Mouse (Mus musculus) G1E (cell line): ENCODE results near the gene Slc25a43. TPM values are rescaled to one million over a fixed set of nuclear protein-coding genes. Genes with fewer than 3 reads are reported as not detected.

Experiments used
- ATAC-seq: 2 replicates; pipeline ENCODE4 v1.8.0; 2016; ENCODE audit warnings: mild to moderate bottlenecking; ENCODE audit not compliant: insufficient number of reproducible peaks, poor library complexity, low FRiP score, severe bottlenecking; ENCODE audit errors: extremely low read depth
- DNase-seq: peaks from one replicate; pipeline ENCODE4 v3.0.0; 2012; ENCODE audit warnings: low spot score
- H3K27me3 ChIP-seq: 2 replicates; pipeline ENCODE4 v1.6.1; 2012; ENCODE audit warnings: mild to moderate bottlenecking, low read length, inconsistent platforms; ENCODE audit not compliant: insufficient read depth
- H3K36me3 ChIP-seq: replicated peaks from 2 replicates; pipeline ENCODE3; 2012; ENCODE audit warnings: mild to moderate bottlenecking, inconsistent platforms
- H3K4me1 ChIP-seq: 2 replicates; pipeline ENCODE4 v1.6.1; 2012; ENCODE audit warnings: low read depth, low read length, inconsistent platforms, mixed read lengths; ENCODE audit not compliant: insufficient read depth
- H3K4me3 ChIP-seq: 2 replicates; pipeline ENCODE4 v1.5.1; 2012; ENCODE audit warnings: low read depth, mild to moderate bottlenecking, inconsistent platforms, low read length, moderate library complexity, mixed read lengths
- H3K9me3 ChIP-seq: replicated peaks from 2 replicates; pipeline ENCODE4 v1.6.1; 2012; ENCODE audit warnings: inconsistent platforms
- CTCF ChIP-seq: IDR thresholded peaks from 2 replicates; pipeline ENCODE4 v1.5.1; 2012; ENCODE audit warnings: low read depth, low read length, inconsistent platforms, mixed read lengths
- GATA1 ChIP-seq: IDR thresholded peaks from 2 replicates; pipeline ENCODE4 v1.6.1; 2012; ENCODE audit warnings: borderline replicate concordance, low read length, inconsistent platforms, mixed read lengths
- GATA2 ChIP-seq: IDR thresholded peaks from 2 replicates; pipeline ENCODE4 v1.6.1; 2012; ENCODE audit warnings: low read depth, low read length, inconsistent platforms, borderline replicate concordance
- POLR2AphosphoS5 ChIP-seq: IDR thresholded peaks from 2 replicates; pipeline ENCODE4 v1.6.1; 2012; ENCODE audit warnings: low read depth, low read length, inconsistent platforms; ENCODE audit not compliant: insufficient replicate concordance
- TAL1 ChIP-seq: conservative IDR thresholded peaks from 2 replicates; pipeline ENCODE4 v1.6.1; 2012; ENCODE audit warnings: low read depth, low read length, inconsistent platforms, mixed read lengths
- polyA plus RNA-seq: library from polyadenylated mRNA; stranded (reverse); fragments of >175 nt; gene quantifications from 2 replicates; pipeline ENCODE4 v1.2.3, GENCODE M21; 2012
- total RNA-seq, 2 experiments: library from RNA; stranded (forward) in 1 of 2; stranded (reverse) in 1 of 2; fragments of 200-1000 nt in 1 of 2; fragments of >200 nt in 1 of 2; fragmentation: Nextera tagmentation in 1 of 2; gene quantifications; 2 replicates each; pipeline ENCODE4 v1.2.3; 2014 to 2017

Slc25a43 gene
- total and polyA plus RNA-seq, 3 experiments: 0.75 TPM; not detected in 2

- no peaks in the 10 kb centered on the region for H3K27me3 ChIP-seq
- peaks cover 35% of the 10 kb centered on the region for H3K4me1 ChIP-seq
- DNase-seq: no peak
- TF ChIP-seq TAL1: no peak
- TF ChIP-seq GATA2: no peak
- TF ChIP-seq CTCF: no peak
- no peak for TF ChIP-seq GATA1
- TF ChIP-seq POLR2AphosphoS5: no peak
- H3K36me3 ChIP-seq: no peaks in the 10 kb centered on the region
- no peak overlapping the region for H3K4me3 ChIP-seq
- H3K9me3 ChIP-seq: no peaks in the 10 kb centered on the region
- ATAC-seq: no peak
Measured at GRCm38 (mm10) chrX:36746789-36747188, 3.3 kb downstream of the Slc25a43 start.

- Histone ChIP-seq H3K4me3 (no peak overlapping the region), H3K9me3 (no peaks in the 10 kb centered on the region), H3K27me3 (no peaks in the 10 kb centered on the region), H3K36me3 (no peaks in the 10 kb centered on the region), H3K4me1 (peaks cover 23% of the 10 kb centered on the region)
- no peak for ATAC-seq
- no peak for DNase-seq
- no peak for TF ChIP-seq POLR2AphosphoS5
- TF ChIP-seq TAL1: no peak
- no peak for TF ChIP-seq GATA1
- TF ChIP-seq CTCF: no peak
- TF ChIP-seq GATA2: no peak
Measured at GRCm38 (mm10) chrX:36748573-36748972, 5.1 kb downstream of the Slc25a43 start.

- H3K4me1 ChIP-seq: peaks cover 19% of the 10 kb centered on the region
- no peaks in the 10 kb centered on the region for H3K9me3 ChIP-seq
- no peak overlapping the region for H3K4me3 ChIP-seq
- ATAC-seq (no peak), DNase-seq (no peak)
- TF ChIP-seq GATA1 (no peak), POLR2AphosphoS5 (no peak), CTCF (no peak), GATA2 (no peak), TAL1 (no peak)
- H3K27me3 ChIP-seq: no peaks in the 10 kb centered on the region
- H3K36me3 ChIP-seq: no peaks in the 10 kb centered on the region
Measured at GRCm38 (mm10) chrX:36749281-36749785, 5.9 kb downstream of the Slc25a43 start.

- no peaks in the 10 kb centered on the region for H3K36me3 ChIP-seq
- no peak for DNase-seq
- no peaks in the 10 kb centered on the region for H3K27me3 ChIP-seq
- no peak for TF ChIP-seq CTCF
- no peak for TF ChIP-seq TAL1
- no peak for TF ChIP-seq POLR2AphosphoS5
- TF ChIP-seq GATA1: no peak
- TF ChIP-seq GATA2: no peak
- H3K4me1 ChIP-seq: peaks cover 11% of the 10 kb centered on the region
- ATAC-seq: no peak
- no peak overlapping the region for H3K4me3 ChIP-seq
- no peaks in the 10 kb centered on the region for H3K9me3 ChIP-seq
Measured at GRCm38 (mm10) chrX:36750591-36750990, 7.1 kb downstream of the Slc25a43 start.

GRCm38 (mm10) chrX:36752586-36752985 lies 9.1 kb downstream of the Slc25a43 start:
- Histone ChIP-seq H3K4me1 (peaks cover 11% of the 10 kb centered on the region), H3K36me3 (no peaks in the 10 kb centered on the region), H3K4me3 (no peak overlapping the region), H3K9me3 (no peaks in the 10 kb centered on the region), H3K27me3 (no peaks in the 10 kb centered on the region)
- ATAC-seq: no peak
- TF ChIP-seq GATA1: no peak
- no peak for TF ChIP-seq GATA2
- TF ChIP-seq TAL1: no peak
- TF ChIP-seq POLR2AphosphoS5: no peak
- TF ChIP-seq CTCF: no peak
- DNase-seq: no peak

GRCm38 (mm10) chrX:36757796-36758472 lies 14.5 kb downstream of the Slc25a43 start:
- no peak for ATAC-seq

More at GRCm38 (mm10) chrX:36757796-36758472, 14.5 kb downstream of the Slc25a43 start:
- peaks cover 17% of the 10 kb centered on the region for H3K4me1 ChIP-seq
- no peaks in the 10 kb centered on the region for H3K27me3 ChIP-seq
- H3K4me3 ChIP-seq: no peak overlapping the region
- DNase-seq: no peak
- no peaks in the 10 kb centered on the region for H3K9me3 ChIP-seq
- TF ChIP-seq GATA2 (no peak), POLR2AphosphoS5 (no peak), CTCF (no peak), TAL1 (no peak), GATA1 (no peak)
- H3K36me3 ChIP-seq: no peaks in the 10 kb centered on the region
